Mouse (Mus musculus): ENCODE data around the gene Irs1.

GRCm38 (mm10) chr1:82207511-82207910, 83.7 kb downstream of the Irs1 start:
- TF ChIP-seq EP300 (IDR thresholded peaks at IDR 0.05; ENCODE audit: insufficient read depth, low read depth, low read length) (no peak), CTCF (IDR thresholded peaks at IDR 0.05) (no peak), POLR2A (IDR thresholded peaks at IDR 0.05; ENCODE audit: insufficient read depth, low read depth, low read length) (no peak)
